25 mouse cellular contexts compared by ENCODE assay signal in genomic region chr13:14835362-14835761, GRCm38 (mm10).
DNase-seq lines count a peak whose midpoint lies in the region; ATAC-seq lines count a peak whose summit lies in the region.
"Had no signal": no experiment of that assay in that cellular context is flagged by ENCODE, and none has a peak within 500 bp of the region (broad histone marks: within the 10 kb centered on the region; RNA-seq: fewer than 3 reads in every experiment).

No protein-coding gene starts in this region.

- peak; percentile 1 for DNase-seq in 3T3-L1 (ENCODE audit: low read depth, low spot score)
- peak; percentile 12 for DNase-seq in forelimb bud, embryonic 11.5 days (ENCODE audit: low read depth, low spot score)
- peak; percentile 1 for DNase-seq in mesoderm, embryonic 11.5 days (ENCODE audit: low read depth, low spot score)
- no peak for DNase-seq in adrenal gland, adult 8-10 months
- DNase-seq in cerebellum, adult 9-11 months = no peak
- no peak for DNase-seq in heart, postnatal 10 days
- DNase-seq: adrenal gland, postnatal 10 days; adrenal gland, postnatal 25 days; B cell, adult 2 months; cerebellum, adult 11 months; cerebellum, adult 18-20 months; cerebellum, adult 8-10 months; cerebellum, postnatal 10 days; cerebellum, postnatal 25 days; forebrain, postnatal 0 days had no signal

- intact Hi-C loops in heart, postnatal 10 days (cut with DNase I) = no loop called here

- peaks cover 3% of the 10 kb centered on the region; the same call in 1 of the 2 replicates for H3K9me3 ChIP-seq in limb, embryonic 13.5 days
- H3K9me3 ChIP-seq: embryonic facial prominence, embryonic 10.5 days; embryonic facial prominence, embryonic 12.5 days; forebrain, embryonic 13.5 days; forebrain, embryonic 15.5 days; G1E had no signal

- no peak overlapping the region for H3K9ac ChIP-seq in limb, embryonic 13.5 days
- H3K9ac ChIP-seq: embryonic facial prominence, embryonic 12.5 days; forebrain, embryonic 13.5 days; forebrain, embryonic 15.5 days; forebrain, postnatal 0 days had no signal

- H3K4me2 ChIP-seq in limb, embryonic 13.5 days (replicated peaks) = no peak overlapping the region
- H3K4me2 ChIP-seq: embryonic facial prominence, embryonic 12.5 days; forebrain, embryonic 13.5 days; forebrain, embryonic 15.5 days had no signal

- H3K27ac ChIP-seq in limb, embryonic 13.5 days = no peak overlapping the region
- H3K27ac ChIP-seq: embryonic facial prominence, embryonic 10.5 days; embryonic facial prominence, embryonic 12.5 days; forebrain, embryonic 13.5 days; forebrain, embryonic 15.5 days had no signal

- no peaks in the 10 kb centered on the region for H3K36me3 ChIP-seq in limb, embryonic 13.5 days
- H3K36me3 ChIP-seq: embryonic facial prominence, embryonic 10.5 days; embryonic facial prominence, embryonic 12.5 days; forebrain, embryonic 15.5 days; G1E had no signal

- H3K4me3 ChIP-seq in limb, embryonic 13.5 days = no peak overlapping the region
- H3K4me3 ChIP-seq: embryonic facial prominence, embryonic 10.5 days; embryonic facial prominence, embryonic 12.5 days; forebrain, embryonic 13.5 days; forebrain, embryonic 15.5 days had no signal

- no peaks in the 10 kb centered on the region for H3K4me1 ChIP-seq in limb, embryonic 13.5 days
- H3K4me1 ChIP-seq: embryonic facial prominence, embryonic 10.5 days; embryonic facial prominence, embryonic 12.5 days; forebrain, embryonic 13.5 days; forebrain, embryonic 15.5 days had no signal

- peak; percentile 77; the same call in 1 of the 2 replicates for ATAC-seq in limb, embryonic 13.5 days (ENCODE audit: low FRiP score, low read depth)
- ATAC-seq: activated CD4-positive, CD25-positive, alpha-beta regulatory T cell, adult 4 months; CD4-positive, CD25-positive, alpha-beta regulatory T cell, adult 4 months; forebrain, embryonic 13.5 days; forebrain, embryonic 15.5 days; forebrain, postnatal 0 days; Patski had no signal

- H3K27me3 ChIP-seq in limb, embryonic 13.5 days = no peaks in the 10 kb centered on the region
- H3K27me3 ChIP-seq: CH12.LX; embryonic facial prominence, embryonic 12.5 days; forebrain, embryonic 13.5 days; forebrain, embryonic 15.5 days; Patski had no signal

Comparison
In these comparisons a context has a peak if more than half of its experiments do, and no peak if none do; other contexts are left out.
1. DNase-seq: peak in 3T3-L1 (single experiment), forelimb bud, embryonic 11.5 days (single experiment) and mesoderm, embryonic 11.5 days (single experiment); none in adrenal gland, adult 8-10 months (single experiment), cerebellum, adult 9-11 months (single experiment) and heart, postnatal 10 days (0 of 2).